Mouse (Mus musculus) embryonic facial prominence, embryonic 14.5 days (tissue): ENCODE data around the gene Msx2. TPM values are rescaled to one million over a fixed set of nuclear protein-coding genes. Genes with fewer than 3 reads are reported as not detected.

Experiments
- ATAC-seq: fragments of 200-750 bp; cut with Nextera tagmentation; 2 replicates; pipeline ENCODE4 v1.8.0; 2017; ENCODE audit warnings: low read depth, moderate number of reproducible peaks, moderate TSS enrichment
- DNase-seq: peaks from one replicate; pipeline ENCODE4 v3.0.0-alpha.2; 2015; ENCODE audit warnings: low spot score
- H3K27ac ChIP-seq: fragments of 300-500 bp; sonication (generic); replicated peaks from 2 replicates; pipeline ENCODE4 v1.5.1; 2014; ENCODE audit warnings: low read depth, mild to moderate bottlenecking, low read length, moderate library complexity
- H3K27me3 ChIP-seq: fragments of 300-500 bp; sonication (generic); replicated peaks from 2 replicates; pipeline ENCODE4 v1.6.1; 2014; ENCODE audit warnings: low read length; ENCODE audit not compliant: control insufficient read depth, insufficient read depth
- H3K36me3 ChIP-seq: fragments of 300-500 bp; sonication (generic); 2 replicates; pipeline ENCODE4 v1.6.1; 2014; ENCODE audit warnings: low read length, mixed read lengths; ENCODE audit not compliant: control insufficient read depth, insufficient read depth
- H3K4me1 ChIP-seq: fragments of 300-500 bp; sonication (generic); 2 replicates; pipeline ENCODE4 v1.6.1; 2014; ENCODE audit warnings: antibody characterized with exemption, low read length; ENCODE audit not compliant: control insufficient read depth, insufficient read depth
- H3K4me2 ChIP-seq: fragments of 300-500 bp; sonication (generic); 2 replicates; pipeline ENCODE4 v1.6.1; 2014; ENCODE audit warnings: low read depth, mild to moderate bottlenecking, low read length, moderate library complexity, mixed read lengths
- H3K4me3 ChIP-seq: fragments of 300-500 bp; sonication (generic); 2 replicates; pipeline ENCODE4 v1.5.1; 2014; ENCODE audit warnings: low read depth, mild to moderate bottlenecking, low read length
- H3K9ac ChIP-seq: fragments of 300-500 bp; sonication (generic); 2 replicates; pipeline ENCODE4 v1.6.1; 2014; ENCODE audit warnings: low read depth, mild to moderate bottlenecking, low read length, moderate library complexity, mixed read lengths
- H3K9me3 ChIP-seq: fragments of 300-500 bp; sonication (generic); 2 replicates; pipeline ENCODE4 v1.6.1; 2016; ENCODE audit warnings: low read length; ENCODE audit not compliant: control insufficient read depth
- WGBS: fragments of 180-500 bp; shearing (Covaris S2); extraction: QIAGEN DNeasy Blood & Tissue Kit; methylation state at CpG from one replicate; pipeline ENCODE4 v1.1.7; 2014; 5-methylcytosine and 5-hydroxymethylcytosine counted together
- polyA plus RNA-seq: library from polyadenylated mRNA; unstranded; fragments of >200 nt; fragmentation: Nextera tagmentation; extraction: Ambion mirVana; gene quantifications from 2 replicates; pipeline ENCODE4 v1.2.1, GENCODE M21; 2014

Msx2 gene
- polyA plus RNA-seq, 1 experiment from 2014 or later: 11.5 TPM

DNA sequence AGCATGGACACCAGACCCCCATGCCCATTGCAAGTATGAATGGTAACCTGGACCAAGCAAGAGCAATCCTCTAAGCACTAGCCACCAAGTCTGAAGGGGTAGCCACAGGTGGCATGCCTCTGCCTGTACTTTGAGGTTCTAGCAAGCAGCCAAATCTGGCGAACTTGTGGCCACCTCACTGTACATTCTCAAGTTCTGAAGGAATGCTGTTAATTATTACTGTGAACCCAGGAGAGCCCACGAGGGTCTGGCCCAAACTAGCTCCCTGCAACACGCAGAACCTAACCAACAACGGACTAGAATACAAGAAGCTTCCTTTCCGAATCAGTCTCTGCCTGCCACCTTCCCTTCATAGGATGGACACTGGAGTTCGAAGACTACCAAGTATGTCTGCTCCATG lies 1.5 kb downstream of the Msx2 start:
- peaks cover 13% of the 10 kb centered on the region for H3K4me1 ChIP-seq
- WGBS: 11% methylated on average over 6 of the region's 6 CpGs
- DNase-seq (no peak), ATAC-seq (no peak)
- no peaks in the 10 kb centered on the region for H3K36me3 ChIP-seq
- H3K27ac ChIP-seq: 0 out of 2 replicates have a peak overlapping the region, but pooled peaks have one; percentile 3
- H3K27me3 ChIP-seq: peaks cover 91% of the 10 kb centered on the region
- H3K4me2 ChIP-seq: peak overlapping the region; percentile 88
- peak overlapping the region; percentile 65 for H3K4me3 ChIP-seq
- H3K9me3 ChIP-seq: no peaks in the 10 kb centered on the region
- peak overlapping the region; percentile 76 for H3K9ac ChIP-seq

DNA sequence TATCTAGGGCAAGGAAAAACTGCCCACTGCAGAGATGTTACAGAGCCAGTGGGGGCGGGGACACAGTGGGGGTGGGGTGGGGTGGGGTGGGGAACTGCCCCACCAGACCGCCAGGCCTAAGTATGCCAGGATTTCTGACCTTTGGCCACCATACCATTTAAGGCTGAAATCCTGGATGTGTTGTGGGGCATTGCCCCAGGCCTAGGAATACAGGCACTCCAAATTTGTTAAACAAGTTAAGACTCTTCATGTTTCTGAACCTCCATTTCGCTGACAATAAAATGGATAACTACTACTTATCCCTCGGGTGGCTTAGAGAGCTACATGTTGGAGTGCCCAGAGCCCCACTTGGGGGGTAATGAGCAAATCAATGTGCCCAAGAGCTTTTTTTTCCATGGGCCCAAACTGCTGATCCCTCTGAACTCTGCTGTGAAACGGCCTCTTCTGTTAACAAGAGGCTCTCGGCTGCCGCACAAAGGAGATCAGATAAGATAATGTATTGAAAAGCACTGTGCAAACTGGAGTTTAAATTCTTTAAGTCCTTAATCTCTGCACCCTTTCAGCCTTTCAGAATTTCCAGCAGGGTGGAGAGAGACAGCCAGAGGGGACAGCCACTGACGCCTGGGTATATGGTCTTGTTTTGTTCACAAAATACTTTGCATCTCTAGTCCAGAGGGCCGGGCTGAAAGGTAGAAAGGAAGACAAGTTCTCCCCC lies 2.3 kb downstream of the Msx2 start:
- no peak for ATAC-seq
- Histone ChIP-seq H3K36me3 (no peaks in the 10 kb centered on the region), H3K4me2 (peak overlapping the region; percentile 88), H3K4me3 (peak overlapping the region; percentile 65), H3K27ac (peak overlapping the region; percentile 13), H3K9ac (peak overlapping the region; percentile 76), H3K4me1 (peaks cover 13% of the 10 kb centered on the region), H3K9me3 (no peaks in the 10 kb centered on the region), H3K27me3 (peaks cover 89% of the 10 kb centered on the region)
- WGBS: 20% methylated on average over 9 of the region's 9 CpGs
- DNase-seq: no peak

DNA sequence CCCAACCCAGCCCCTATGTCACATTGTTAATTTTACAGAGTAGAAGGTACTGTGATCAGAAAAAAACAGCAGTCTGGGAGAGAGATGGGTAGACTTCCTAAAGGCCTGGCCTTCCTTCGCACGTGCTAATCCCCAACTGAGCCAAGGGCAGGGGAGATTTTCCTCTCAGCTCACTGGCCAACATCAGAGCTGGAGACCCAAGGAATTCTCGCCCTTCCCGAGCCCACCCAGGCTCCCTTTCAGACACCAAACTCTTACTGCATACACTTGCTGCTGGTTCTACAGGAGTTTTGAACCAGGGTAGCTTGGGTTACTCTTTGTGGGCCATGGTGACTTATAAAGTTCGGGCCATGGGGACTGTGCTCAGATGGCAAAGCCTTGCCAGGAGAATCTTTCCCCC lies 3.1 kb downstream of the Msx2 start:
- DNase-seq (no peak), ATAC-seq (no peak)
- H3K4me3 ChIP-seq: peak overlapping the region; percentile 65
- peak overlapping the region; percentile 13 for H3K27ac ChIP-seq
- H3K4me2 ChIP-seq: peak overlapping the region; percentile 88
- H3K36me3 ChIP-seq: no peaks in the 10 kb centered on the region
- peaks cover 7% of the 10 kb centered on the region; the same call in 1 of the 2 replicates for H3K4me1 ChIP-seq
- peak overlapping the region; percentile 76 for H3K9ac ChIP-seq
- H3K9me3 ChIP-seq: no peaks in the 10 kb centered on the region
- WGBS: 36% methylated on average over 5 of the region's 5 CpGs
- H3K27me3 ChIP-seq: peaks cover 90% of the 10 kb centered on the region

DNA sequence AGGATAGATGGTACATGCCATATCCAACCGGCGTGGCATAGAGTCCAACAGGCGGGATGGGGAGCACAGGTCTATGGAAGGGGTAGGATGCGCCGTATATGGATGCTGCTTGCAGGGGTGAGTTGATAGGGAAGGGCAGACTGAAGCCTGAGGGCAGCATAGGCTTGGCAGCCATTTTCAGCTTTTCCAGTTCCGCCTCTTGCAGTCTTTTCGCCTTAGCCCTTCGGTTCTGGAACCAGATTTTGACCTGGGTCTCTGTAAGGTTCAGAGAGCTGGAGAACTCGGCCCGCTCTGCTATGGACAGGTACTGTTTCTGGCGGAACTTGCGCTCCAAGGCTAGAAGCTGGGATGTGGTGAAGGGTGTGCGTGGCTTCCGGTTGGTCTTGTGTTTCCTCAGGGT lies 4.7 kb downstream of the Msx2 start:
- WGBS: 34% methylated on average over 14 of the region's 14 CpGs
- Histone ChIP-seq H3K9ac (no peak overlapping the region), H3K4me1 (peaks cover 7% of the 10 kb centered on the region; the same call in 1 of the 2 replicates), H3K9me3 (no peaks in the 10 kb centered on the region), H3K27me3 (peaks cover 90% of the 10 kb centered on the region), H3K4me3 (peak overlapping the region; percentile 14; the same call in 1 of the 2 replicates), H3K27ac (no peak overlapping the region), H3K4me2 (peak overlapping the region; percentile 17), H3K36me3 (no peaks in the 10 kb centered on the region)
- ATAC-seq (no peak), DNase-seq (no peak)

DNA sequence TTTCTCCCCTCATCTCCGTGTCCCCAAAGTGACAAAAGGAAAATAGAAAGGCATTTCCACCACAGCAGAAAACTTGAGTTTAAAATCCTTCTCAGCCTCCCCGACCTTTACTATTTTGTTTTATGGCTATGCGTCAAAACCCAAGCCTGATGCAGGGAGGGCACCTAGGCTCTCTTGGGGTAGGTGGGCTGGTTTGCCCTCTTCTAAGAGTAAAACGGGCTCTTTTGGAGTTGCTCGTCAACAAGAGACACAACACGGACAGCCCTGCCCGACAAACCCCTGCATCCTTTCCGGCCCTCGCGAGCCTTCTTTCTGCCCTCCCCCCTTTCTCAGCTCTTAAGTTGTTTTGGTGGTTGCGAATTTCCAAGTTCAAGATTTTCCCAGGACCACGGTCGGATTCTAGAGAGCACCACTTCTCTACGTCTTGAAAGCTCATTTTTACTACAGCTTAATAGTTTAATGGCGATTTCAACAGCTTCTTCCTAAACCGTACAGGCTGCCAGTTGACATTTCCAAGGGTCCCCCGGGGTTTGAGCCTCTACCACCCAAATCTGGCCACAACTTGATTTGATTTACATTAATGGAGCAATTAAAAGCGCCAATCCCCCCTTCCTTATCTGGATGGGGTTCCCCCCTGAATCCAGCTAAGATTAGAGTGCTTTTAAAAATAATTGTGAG lies 6.5 kb downstream of the Msx2 start:
- no peaks in the 10 kb centered on the region for H3K9me3 ChIP-seq
- H3K9ac ChIP-seq: peak overlapping the region; percentile 48
- H3K4me3 ChIP-seq: peak overlapping the region; percentile 18
- H3K4me1 ChIP-seq: peaks cover 14% of the 10 kb centered on the region
- ATAC-seq (no peak), DNase-seq (no peak)
- 10% methylated on average over 18 of the region's 18 CpGs for WGBS
- no peaks in the 10 kb centered on the region for H3K36me3 ChIP-seq
- H3K4me2 ChIP-seq: peak overlapping the region; percentile 79
- H3K27ac ChIP-seq: peak overlapping the region; percentile 54
- H3K27me3 ChIP-seq: peaks cover 89% of the 10 kb centered on the region

DNA sequence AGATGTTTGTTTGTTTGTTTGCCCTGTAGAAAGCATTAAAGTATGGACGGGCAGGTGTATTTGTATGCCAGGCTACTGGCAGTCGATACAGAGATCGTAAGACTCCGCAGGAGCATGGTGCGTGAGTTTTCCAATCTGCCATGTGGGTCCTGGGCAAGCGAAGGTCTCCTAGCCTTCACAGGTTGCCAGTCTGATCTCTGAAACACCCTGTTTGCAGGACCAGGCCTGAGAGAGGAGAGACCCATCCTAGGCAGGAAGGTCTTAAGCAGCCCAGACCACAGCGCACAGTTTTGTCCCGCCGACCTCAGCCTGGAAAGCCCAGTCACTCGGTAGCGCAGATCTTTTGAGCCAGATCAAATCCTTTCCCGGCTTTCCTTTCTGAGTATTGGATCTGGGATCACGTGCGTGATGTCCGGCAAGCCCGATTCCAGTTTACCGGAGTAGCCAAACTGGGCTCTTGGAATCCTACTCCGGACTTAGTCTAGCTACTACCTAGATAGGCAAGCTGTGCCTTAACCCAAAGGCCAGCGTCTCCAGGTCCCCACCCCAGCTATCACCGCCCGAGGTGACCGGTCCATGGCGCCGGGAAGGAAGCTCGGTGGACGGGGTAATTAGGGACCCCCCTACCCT lies 7.6 kb downstream of the Msx2 start:
- 10% methylated on average over 26 of the region's 26 CpGs for WGBS
- H3K4me2 ChIP-seq: peak overlapping the region; percentile 79
- no peak for DNase-seq
- no peaks in the 10 kb centered on the region for H3K9me3 ChIP-seq
- H3K27ac ChIP-seq: peak overlapping the region; percentile 54; the same call in 1 of the 2 replicates
- peak overlapping the region; percentile 18 for H3K4me3 ChIP-seq
- H3K4me1 ChIP-seq: peaks cover 14% of the 10 kb centered on the region
- peak overlapping the region; percentile 48 for H3K9ac ChIP-seq
- peaks cover 90% of the 10 kb centered on the region for H3K27me3 ChIP-seq
- no peak for ATAC-seq
- H3K36me3 ChIP-seq: no peaks in the 10 kb centered on the region

DNA sequence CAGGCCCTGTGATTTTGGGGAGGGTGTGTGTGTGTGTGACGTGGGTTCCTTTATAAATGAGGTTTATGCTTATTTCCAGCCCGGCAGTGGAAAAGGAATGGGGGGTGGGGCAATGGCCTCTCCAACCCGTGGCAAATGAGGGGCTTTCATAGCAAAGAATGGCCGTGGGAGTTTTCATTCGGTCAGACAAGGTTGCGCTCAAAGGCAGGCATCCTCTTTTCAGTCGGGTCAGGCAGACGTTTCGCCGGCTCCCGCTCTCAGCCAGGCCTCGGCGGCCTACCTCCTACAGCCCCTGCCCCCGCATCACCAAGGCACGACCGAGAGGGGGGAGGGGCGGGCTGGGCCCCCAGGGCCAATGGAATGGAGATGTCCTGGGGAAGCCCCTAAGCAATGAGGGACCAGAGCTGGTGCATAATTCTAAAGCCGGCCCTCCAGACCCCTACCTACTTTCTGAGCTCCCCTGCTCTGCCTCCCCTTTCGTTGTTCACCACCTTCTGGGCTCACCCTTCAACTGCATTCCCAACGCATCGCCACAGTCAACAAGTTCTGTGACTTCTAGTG lies 8.4 kb downstream of the Msx2 start:
- H3K36me3 ChIP-seq: no peaks in the 10 kb centered on the region
- peak overlapping the region; percentile 54 for H3K27ac ChIP-seq
- ATAC-seq (no peak), DNase-seq (no peak)
- peak overlapping the region; percentile 79 for H3K4me2 ChIP-seq
- H3K4me1 ChIP-seq: peaks cover 14% of the 10 kb centered on the region
- H3K27me3 ChIP-seq: peaks cover 83% of the 10 kb centered on the region
- 13% methylated on average over 16 of the region's 21 CpGs for WGBS
- peak overlapping the region; percentile 18; the same call in 1 of the 2 replicates for H3K4me3 ChIP-seq
- H3K9me3 ChIP-seq: no peaks in the 10 kb centered on the region
- H3K9ac ChIP-seq: no peak overlapping the region; the same call in 1 of the 2 replicates

DNA sequence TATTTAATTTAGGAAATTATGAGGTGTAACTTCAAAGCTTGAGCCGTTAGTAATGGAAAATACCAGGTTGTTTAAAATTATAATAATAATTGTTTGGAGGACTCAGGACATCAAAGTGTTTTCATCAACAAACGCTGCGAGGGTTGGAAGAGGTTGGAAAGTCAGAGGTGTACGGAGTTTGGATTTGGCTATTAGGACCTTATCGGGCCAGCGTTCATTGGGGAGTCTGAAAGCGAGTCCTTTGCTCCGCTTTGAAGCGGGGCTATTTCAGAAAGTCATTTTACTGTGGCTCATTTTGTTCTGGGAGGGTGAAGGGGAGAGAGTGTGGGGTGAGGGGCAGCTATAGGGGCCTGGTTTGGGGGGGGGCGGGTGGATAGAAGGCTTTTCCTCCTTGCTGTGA lies 8.9 kb downstream of the Msx2 start:
- Histone ChIP-seq H3K4me3 (peak overlapping the region; percentile 18; the same call in 1 of the 2 replicates), H3K4me2 (peak overlapping the region; percentile 79)
- WGBS: 15% methylated on average over 10 of the region's 10 CpGs

More for the DNA sequence above, 8.9 kb downstream of the Msx2 start:
- DNase-seq: no peak
- no peak overlapping the region for H3K9ac ChIP-seq
- H3K4me1 ChIP-seq: peaks cover 14% of the 10 kb centered on the region
- no peaks in the 10 kb centered on the region for H3K9me3 ChIP-seq
- peak overlapping the region; percentile 54; the same call in 1 of the 2 replicates for H3K27ac ChIP-seq
- ATAC-seq: no peak
- peaks cover 78% of the 10 kb centered on the region for H3K27me3 ChIP-seq
- H3K36me3 ChIP-seq: no peaks in the 10 kb centered on the region
